Mouse (Mus musculus) heart, embryonic 16.5 days (tissue): ENCODE results near the gene Sh3pxd2a. TPM values are rescaled to one million over a fixed set of nuclear protein-coding genes. Genes with fewer than 3 reads are reported as not detected.

ENCODE experiments used
- ATAC-seq: fragments of 200-750 bp; cut with Nextera tagmentation; replicated peaks from 2 replicates; pipeline ENCODE4 v1.8.0; 2017; ENCODE audit warnings: moderate number of reproducible peaks; ENCODE audit not compliant: insufficient read depth, low FRiP score; ENCODE audit errors: extremely low read depth
- H3K27ac ChIP-seq: fragments of 300-500 bp; sonication (generic); 2 replicates; pipeline ENCODE4 v1.5.1; 2014; ENCODE audit warnings: mild to moderate bottlenecking, low read length, control low read depth, moderate library complexity
- H3K27me3 ChIP-seq: fragments of 300-500 bp; sonication (generic); 2 replicates; pipeline ENCODE4 v1.6.1; 2014; ENCODE audit warnings: low read length, mixed read lengths; ENCODE audit not compliant: control insufficient read depth, insufficient read depth
- H3K36me3 ChIP-seq: fragments of 300-500 bp; sonication (generic); 2 replicates; pipeline ENCODE4 v1.6.1; 2014; ENCODE audit not compliant: control insufficient read depth, insufficient read depth
- H3K4me1 ChIP-seq: fragments of 300-500 bp; sonication (generic); 2 replicates; pipeline ENCODE4 v1.6.1; 2014; ENCODE audit warnings: low read length, mixed read lengths; ENCODE audit not compliant: control insufficient read depth, insufficient read depth
- H3K4me2 ChIP-seq: fragments of 300-500 bp; sonication (generic); 2 replicates; pipeline ENCODE4 v1.6.1; 2014; ENCODE audit warnings: low read depth, mild to moderate bottlenecking, control low read depth, low read length
- H3K4me3 ChIP-seq: fragments of 300-500 bp; sonication (generic); 2 replicates; pipeline ENCODE4 v1.5.1; 2014; ENCODE audit warnings: mild to moderate bottlenecking, control low read depth, low read length
- H3K9ac ChIP-seq: fragments of 300-500 bp; sonication (generic); 2 replicates; pipeline ENCODE4 v1.6.1; 2014; ENCODE audit warnings: low read length, control low read depth
- H3K9me3 ChIP-seq: fragments of 300-500 bp; sonication (generic); replicated peaks from 2 replicates; pipeline ENCODE4 v1.6.1; 2016; ENCODE audit warnings: low read length; ENCODE audit not compliant: control insufficient read depth
- WGBS: fragments of 180-500 bp; shearing (Covaris S2); extraction: QIAGEN DNeasy Blood & Tissue Kit; methylation state at CpG from one replicate; pipeline ENCODE4 v1.1.7; 2014; 5-methylcytosine and 5-hydroxymethylcytosine counted together
- polyA plus RNA-seq: library from polyadenylated mRNA; unstranded; fragments of >200 nt; fragmentation: Nextera tagmentation; extraction: Ambion mirVana; gene quantifications from 2 replicates; pipeline ENCODE4 v1.2.1, GENCODE M21; 2015

The Sh3pxd2a gene
- polyA plus RNA-seq, 1 experiment from 2014 or later: 4.5 TPM

DNA sequence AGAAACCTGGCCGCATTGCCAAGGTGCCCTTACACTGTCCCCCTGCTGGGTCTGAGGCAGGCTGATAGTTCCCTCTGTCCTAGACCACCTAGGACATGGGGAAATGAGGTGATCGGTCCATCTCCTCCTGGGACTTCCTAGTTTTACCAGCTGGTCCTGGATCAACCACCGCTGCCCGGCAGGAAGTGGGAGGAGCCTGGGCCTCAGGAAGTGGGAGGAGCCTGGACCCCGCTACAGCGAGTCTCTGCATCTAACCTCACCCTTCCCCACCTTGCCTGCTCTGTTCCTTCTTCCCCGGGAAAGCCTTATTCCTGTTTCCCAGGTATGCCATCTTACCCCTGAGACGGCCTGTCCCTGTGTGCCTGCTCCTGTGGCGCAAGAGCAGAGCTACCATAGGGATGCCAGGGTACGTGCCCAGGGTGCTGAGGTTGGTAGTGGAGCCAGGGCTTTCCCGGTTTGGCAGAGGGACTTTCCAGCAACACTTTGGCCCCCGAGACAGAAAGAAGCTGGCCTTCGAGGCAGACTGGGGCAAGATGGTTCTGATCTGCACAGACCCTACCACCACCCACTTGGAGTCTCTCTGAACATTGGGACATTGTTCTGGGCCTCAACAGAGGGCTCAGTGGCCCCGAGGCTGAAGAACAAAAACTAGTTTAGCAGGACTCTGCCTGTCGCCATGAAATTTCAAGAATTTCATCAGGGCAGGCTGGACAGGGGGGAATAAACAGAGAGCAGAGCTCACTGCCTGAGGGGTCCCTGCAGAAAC is 104.9 kb downstream of the Sh3pxd2a start:
- H3K9ac ChIP-seq: peak overlapping the region; percentile 26; the same call in 1 of the 2 replicates
- no peak overlapping the region for H3K27ac ChIP-seq
- H3K4me3 ChIP-seq: no peak overlapping the region

DNA sequence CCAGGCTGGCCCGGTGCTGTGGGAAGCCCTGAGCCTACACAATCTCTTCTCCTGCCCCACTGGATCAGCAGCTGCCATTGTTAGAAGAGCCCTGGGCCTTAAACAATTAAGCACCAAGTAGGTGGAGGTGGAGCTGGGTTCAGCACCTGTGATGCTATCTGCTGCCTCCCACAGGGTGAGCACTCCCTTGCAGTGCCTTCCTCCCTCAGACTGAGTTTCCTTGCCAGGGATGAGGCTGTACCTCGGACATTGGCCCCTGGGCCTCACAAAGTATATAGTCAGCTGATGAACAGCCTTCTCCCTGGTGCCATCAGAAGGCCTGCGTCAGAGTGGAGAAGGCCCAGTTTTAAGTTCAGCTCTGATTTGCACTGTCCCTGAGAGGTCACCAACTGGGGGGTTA is 106.9 kb downstream of the Sh3pxd2a start:
- Histone ChIP-seq H3K27me3 (no peaks in the 10 kb centered on the region), H3K9me3 (peaks cover 4% of the 10 kb centered on the region; the same call in 1 of the 2 replicates), H3K36me3 (peaks cover 11% of the 10 kb centered on the region), H3K4me3 (no peak overlapping the region), H3K4me1 (peaks cover 8% of the 10 kb centered on the region), H3K9ac (no peak overlapping the region), H3K4me2 (no peak overlapping the region), H3K27ac (no peak overlapping the region)
- no peak for ATAC-seq
- 72% methylated on average over 3 of the region's 3 CpGs for WGBS

More for the DNA sequence above, 104.9 kb downstream of the Sh3pxd2a start:
- 0 out of 2 replicates have a peak, but pooled peaks have one; percentile 38 for ATAC-seq
- Histone ChIP-seq H3K9me3 (no peaks in the 10 kb centered on the region), H3K4me2 (peak overlapping the region; percentile 7; the same call in 1 of the 2 replicates), H3K27me3 (no peaks in the 10 kb centered on the region), H3K4me1 (peaks cover 8% of the 10 kb centered on the region), H3K36me3 (peaks cover 16% of the 10 kb centered on the region; the same call in 1 of the 2 replicates)
- 54% methylated on average over 15 of the region's 15 CpGs for WGBS

DNA sequence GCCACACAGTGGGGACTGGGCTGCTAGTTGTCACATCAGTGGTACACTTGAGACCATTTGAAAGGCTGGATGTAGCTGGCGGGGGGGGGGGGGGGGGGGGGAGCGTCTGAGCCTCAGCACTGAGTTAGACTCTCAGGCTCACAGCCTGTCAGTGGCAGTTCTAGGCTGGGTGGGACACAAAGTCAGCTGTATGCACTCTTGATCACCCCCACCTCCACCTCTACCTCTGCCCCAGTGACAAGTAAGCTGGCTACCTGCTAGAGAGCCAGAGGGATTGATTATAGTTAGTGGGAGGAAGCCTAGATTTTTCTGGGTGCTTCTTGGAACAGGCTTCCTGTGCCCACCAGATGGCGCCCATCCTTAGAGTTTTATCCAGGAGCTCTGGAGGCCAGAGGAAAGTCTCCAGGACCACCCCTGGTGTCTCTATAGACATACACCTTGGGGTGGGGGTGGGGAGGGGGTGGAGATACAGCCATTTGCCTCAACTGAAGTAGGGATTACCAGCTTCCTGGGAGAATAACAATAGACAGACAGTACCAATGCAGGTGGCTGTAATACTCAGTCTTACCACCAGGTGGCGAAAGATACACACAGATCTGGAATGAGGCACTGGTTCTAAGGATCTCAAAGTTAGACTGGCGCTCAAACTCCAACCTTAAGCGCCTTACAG is 107.9 kb downstream of the Sh3pxd2a start:
- no peaks in the 10 kb centered on the region for H3K27me3 ChIP-seq
- peaks cover 9% of the 10 kb centered on the region for H3K36me3 ChIP-seq
- no peak overlapping the region for H3K27ac ChIP-seq
- no peak overlapping the region for H3K4me2 ChIP-seq
- H3K9me3 ChIP-seq: peaks cover 4% of the 10 kb centered on the region; the same call in 1 of the 2 replicates
- H3K4me1 ChIP-seq: peaks cover 8% of the 10 kb centered on the region
- no peak overlapping the region for H3K4me3 ChIP-seq
- H3K9ac ChIP-seq: no peak overlapping the region
- peak; percentile 68 for ATAC-seq
- 13% methylated on average over 5 of the region's 6 CpGs for WGBS

DNA sequence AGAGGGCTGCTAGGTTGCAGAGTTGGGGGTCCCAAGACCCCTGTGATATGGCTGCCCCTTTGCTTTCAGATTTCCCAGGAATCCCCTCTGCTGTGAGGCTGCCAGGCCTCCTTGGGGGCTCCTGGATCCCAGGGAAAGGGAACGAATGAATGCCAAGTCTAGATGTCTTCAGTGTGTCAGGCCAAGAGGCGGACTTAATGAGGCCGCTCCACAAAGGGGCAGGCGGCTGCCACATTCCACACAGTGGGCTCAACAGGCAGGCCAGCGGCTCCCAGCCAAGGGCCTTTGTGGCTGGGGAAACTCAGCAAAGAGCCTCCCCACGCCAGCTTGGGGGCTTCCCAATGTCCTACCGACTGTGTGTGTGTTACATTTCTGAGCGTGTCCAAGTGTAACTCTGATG is 109.7 kb downstream of the Sh3pxd2a start:
- Histone ChIP-seq H3K4me3 (no peak overlapping the region), H3K9ac (no peak overlapping the region), H3K27ac (no peak overlapping the region), H3K9me3 (peaks cover 4% of the 10 kb centered on the region; the same call in 1 of the 2 replicates), H3K4me2 (no peak overlapping the region), H3K4me1 (peaks cover 2% of the 10 kb centered on the region), H3K27me3 (no peaks in the 10 kb centered on the region), H3K36me3 (peaks cover 9% of the 10 kb centered on the region)
- 84% methylated on average over 8 of the region's 8 CpGs for WGBS
- ATAC-seq: no peak

DNA sequence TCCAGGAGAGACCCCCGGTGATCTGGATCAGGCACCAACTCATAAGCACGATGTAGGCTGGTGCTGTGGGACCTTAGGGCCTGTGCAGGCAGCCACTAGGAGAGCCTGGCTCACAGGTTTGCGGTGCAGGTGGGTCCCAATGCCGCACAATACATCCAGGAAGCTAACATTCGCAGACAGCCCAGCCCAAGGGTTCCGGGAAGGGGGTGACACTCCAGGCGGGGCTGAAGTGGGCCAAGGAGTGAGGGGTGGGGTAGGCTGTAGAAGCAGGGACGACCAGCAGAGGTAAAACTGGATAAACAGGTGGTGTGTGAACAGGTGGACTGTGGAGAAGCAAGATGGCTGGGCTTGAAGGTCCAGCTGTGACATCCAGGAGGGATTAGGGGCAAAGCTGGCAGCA is 115.2 kb downstream of the Sh3pxd2a start:
- no peak overlapping the region for H3K4me3 ChIP-seq
- peaks cover 13% of the 10 kb centered on the region; the same call in 1 of the 2 replicates for H3K4me1 ChIP-seq
- 86% methylated on average over 8 of the region's 8 CpGs for WGBS
- H3K27me3 ChIP-seq: no peaks in the 10 kb centered on the region
- H3K36me3 ChIP-seq: peaks cover 7% of the 10 kb centered on the region
- ATAC-seq: 0 out of 2 replicates have a peak, but pooled peaks have one; percentile 8
- no peak overlapping the region for H3K9ac ChIP-seq
- no peak overlapping the region for H3K4me2 ChIP-seq
- H3K27ac ChIP-seq: no peak overlapping the region
- peaks cover 4% of the 10 kb centered on the region; the same call in 1 of the 2 replicates for H3K9me3 ChIP-seq

DNA sequence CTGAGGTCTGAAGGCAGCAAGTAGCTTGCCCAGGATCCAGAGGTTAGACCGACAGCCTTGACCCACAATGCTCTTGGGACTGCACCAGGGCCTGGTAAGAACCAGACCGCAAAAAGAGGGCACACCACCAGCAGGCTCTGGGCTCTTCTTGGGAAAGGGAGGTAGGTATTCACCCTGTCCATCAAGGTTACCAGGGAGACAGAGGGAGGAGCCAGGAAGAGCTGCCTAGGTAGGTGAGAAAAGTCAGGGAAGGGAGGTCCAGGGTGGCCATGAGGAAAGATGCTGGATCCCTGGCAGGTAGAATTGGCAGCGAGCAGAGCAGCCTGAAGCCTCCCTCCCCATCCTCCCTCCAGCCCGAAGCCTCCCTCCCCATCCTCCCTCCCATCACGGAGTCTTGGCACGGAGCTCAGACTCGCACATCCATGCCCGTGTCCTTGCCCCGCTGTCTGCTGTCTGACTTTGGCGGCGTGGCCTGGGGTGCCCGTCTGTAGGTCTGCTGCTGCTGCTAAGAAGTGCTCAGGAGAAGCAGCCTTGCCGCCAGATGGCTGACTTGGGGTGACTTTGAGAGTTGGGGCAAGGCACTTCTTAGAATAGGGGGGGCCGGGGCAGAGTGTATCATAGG is 115.7 kb downstream of the Sh3pxd2a start:
- H3K4me2 ChIP-seq: no peak overlapping the region
- no peak overlapping the region for H3K27ac ChIP-seq
- H3K9me3 ChIP-seq: no peaks in the 10 kb centered on the region
- no peaks in the 10 kb centered on the region for H3K27me3 ChIP-seq
- H3K4me1 ChIP-seq: peaks cover 17% of the 10 kb centered on the region
- H3K36me3 ChIP-seq: peaks cover 1% of the 10 kb centered on the region
- H3K9ac ChIP-seq: no peak overlapping the region
- 78% methylated on average over 14 of the region's 14 CpGs for WGBS
- ATAC-seq: no peak
- H3K4me3 ChIP-seq: no peak overlapping the region

DNA sequence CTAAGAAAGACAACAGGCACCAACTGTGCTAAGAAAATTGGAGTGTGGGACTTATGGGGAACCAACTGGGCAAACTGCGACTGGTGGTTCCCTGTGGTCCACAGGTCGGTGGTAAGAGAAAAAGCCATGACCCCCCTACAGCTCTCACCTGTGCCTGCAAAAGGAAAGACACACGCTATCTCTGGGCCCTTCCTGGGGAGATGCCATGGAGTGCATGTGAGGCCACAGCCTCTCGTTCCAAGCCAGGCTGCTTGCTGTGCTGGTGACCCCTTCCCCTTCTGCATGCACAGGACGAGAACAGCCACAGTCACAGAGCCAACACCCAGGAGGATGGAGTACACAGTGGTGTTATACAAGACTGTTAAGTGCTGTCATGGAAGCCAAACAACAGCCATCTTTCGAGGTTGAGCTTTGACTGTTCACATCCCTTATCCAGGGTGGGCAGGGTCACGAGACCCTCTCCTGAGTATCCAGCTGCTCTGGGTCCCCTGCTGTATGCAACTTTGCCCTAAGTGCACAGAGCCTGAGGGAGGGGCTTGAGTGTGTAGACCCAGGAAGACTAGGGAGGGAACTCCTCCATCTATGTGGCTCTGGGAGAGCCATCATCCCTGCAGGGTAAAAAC is 117.1 kb downstream of the Sh3pxd2a start:
- no peaks in the 10 kb centered on the region for H3K36me3 ChIP-seq
- WGBS: 65% methylated on average over 7 of the region's 7 CpGs
- H3K27ac ChIP-seq: no peak overlapping the region
- H3K9me3 ChIP-seq: no peaks in the 10 kb centered on the region
- H3K4me2 ChIP-seq: no peak overlapping the region
- H3K4me1 ChIP-seq: peaks cover 23% of the 10 kb centered on the region
- H3K9ac ChIP-seq: no peak overlapping the region
- H3K27me3 ChIP-seq: 0 out of 2 replicates have a peak, but pooled peaks cover 2% of the 10 kb centered on the region
- no peak for ATAC-seq
- no peak overlapping the region for H3K4me3 ChIP-seq

DNA sequence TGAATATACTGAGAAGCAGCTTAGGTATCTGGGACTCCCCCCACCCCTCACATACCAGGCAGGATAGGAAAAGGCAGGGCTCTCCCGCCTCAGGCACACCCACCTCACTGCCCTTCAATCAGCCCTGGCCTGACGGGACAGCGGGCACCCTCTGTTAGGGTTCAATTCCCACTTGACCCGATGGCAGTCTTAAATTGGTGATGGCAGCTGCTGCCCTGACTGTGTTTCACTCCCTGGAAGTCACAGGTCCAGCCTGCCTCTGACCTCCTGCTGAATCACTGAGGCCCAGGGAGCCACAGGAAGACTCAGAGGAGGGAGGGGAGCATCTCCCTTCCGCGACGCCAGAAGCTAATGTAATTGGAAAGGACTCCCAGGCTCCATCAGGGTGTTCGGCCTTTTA is 117.6 kb downstream of the Sh3pxd2a start:
- Histone ChIP-seq H3K9me3 (no peaks in the 10 kb centered on the region), H3K36me3 (no peaks in the 10 kb centered on the region), H3K27ac (no peak overlapping the region), H3K4me1 (peaks cover 23% of the 10 kb centered on the region), H3K4me2 (no peak overlapping the region), H3K27me3 (0 out of 2 replicates have a peak, but pooled peaks cover 2% of the 10 kb centered on the region), H3K9ac (no peak overlapping the region), H3K4me3 (no peak overlapping the region)
- no peak for ATAC-seq
- 50% methylated on average over 8 of the region's 8 CpGs for WGBS
